Comparison of ENCODE assay signal across 16 mouse cellular contexts in genomic region chr3:123150523-123151135, GRCm38 (mm10).
A peak's percentile ranks its signal among the peaks of the same experiment; 100 is the strongest.
DNase-seq lines count a peak whose midpoint lies in the region; ATAC-seq and TF ChIP-seq lines count a peak whose summit lies in the region.
"Had no signal": no experiment of that assay in that cellular context is flagged by ENCODE, and none has a peak within 500 bp of the region (broad histone marks: within the 10 kb centered on the region; RNA-seq: fewer than 3 reads in every experiment).

No protein-coding gene starts in this region.

- DNase-seq in frontal cortex, postnatal 10 days (ENCODE audit: low spot score in 2 of 2) = no peak
- DNase-seq in heart, postnatal 10 days = no peak
- DNase-seq in urinary bladder, postnatal 10 days (ENCODE audit: low spot score) = no peak
- DNase-seq in cerebellum, adult 11 months = no peak
- DNase-seq: cerebellum, adult 9-11 months; kidney, adult 8-10 months; lung, postnatal 4 days; midbrain, embryonic 14.5 days; thymus, adult 18-20 months had no signal

- no peaks in the 10 kb centered on the region for H3K9me3 ChIP-seq in heart, embryonic 14.5 days (ENCODE audit: control insufficient read depth, low read length)
- H3K9me3 ChIP-seq: hindbrain, embryonic 13.5 days; limb, embryonic 13.5 days; neural tube, embryonic 12.5 days had no signal

- peaks cover 17 to 36% of the 10 kb centered on the region in 2 experiments for H3K4me1 ChIP-seq in heart, embryonic 14.5 days (ENCODE audit: control insufficient read depth in 2 of 2, insufficient read depth in 2 of 2, low read length in 2 of 2)
- peaks cover 12% of the 10 kb centered on the region for H3K4me1 ChIP-seq in bone marrow macrophage, adult 2 months (ENCODE audit: control insufficient read depth, insufficient read depth, low read length)
- H3K4me1 ChIP-seq in small intestine, adult 2 months (ENCODE audit: control insufficient read depth, insufficient read depth, insufficient read length, low read length) = no peaks in the 10 kb centered on the region
- H3K4me1 ChIP-seq: hindbrain, embryonic 13.5 days; neural tube, embryonic 12.5 days had no signal

- intact Hi-C loops in heart, postnatal 10 days (cut with DNase I) = no loop called here

- no peak for TF ChIP-seq CTCF in bone marrow macrophage, adult 2 months (IDR thresholded peaks at IDR 0.05; ENCODE audit: low read depth, low read length)
- TF ChIP-seq CTCF in small intestine, adult 2 months (IDR thresholded peaks at IDR 0.05; ENCODE audit: extremely low read depth, insufficient read length, insufficient replicate concordance, low read depth, low read length) = no peak

- no peak overlapping the region for H3K4me3 ChIP-seq in heart, embryonic 14.5 days (ENCODE audit: control insufficient read depth in 1 of 2, insufficient read depth in 1 of 2, low read depth in 1 of 2, low read length in 2 of 2)
- H3K4me3 ChIP-seq in bone marrow macrophage, adult 2 months (ENCODE audit: insufficient read depth, low read length) = no peak overlapping the region
- H3K4me3 ChIP-seq in small intestine, adult 2 months (ENCODE audit: low read depth, low read length) = no peak overlapping the region
- H3K4me3 ChIP-seq: hindbrain, embryonic 13.5 days; limb, embryonic 13.5 days; neural tube, embryonic 12.5 days had no signal

- 27% methylated on average over 8 of the region's 8 CpGs for WGBS in heart, embryonic 14.5 days
- 50% methylated on average over 8 of the region's 8 CpGs for WGBS in small intestine, adult 2 months

- no peaks in the 10 kb centered on the region for H3K27me3 ChIP-seq in heart, embryonic 14.5 days (ENCODE audit: control insufficient read depth, insufficient read depth, low read length)
- H3K27me3 ChIP-seq in small intestine, adult 2 months (ENCODE audit: control insufficient read depth, insufficient read depth, low read length) = no peaks in the 10 kb centered on the region
- H3K27me3 ChIP-seq: hindbrain, embryonic 13.5 days; limb, embryonic 13.5 days; neural tube, embryonic 12.5 days had no signal

- peak; percentile 85 for ATAC-seq in frontal cortex, adult (ENCODE audit: low TSS enrichment)
- ATAC-seq in heart, embryonic 14.5 days (ENCODE audit: insufficient number of reproducible peaks, insufficient read depth, low FRiP score, low read depth) = no peak

- H3K4me2 ChIP-seq in heart, embryonic 14.5 days (ENCODE audit: low read length) = 0 out of 2 replicates have a peak overlapping the region, but pooled peaks have one; percentile 3
- H3K4me2 ChIP-seq: hindbrain, embryonic 13.5 days; limb, embryonic 13.5 days; neural tube, embryonic 12.5 days had no signal

- peak overlapping the region; percentile 17; the same call in 1 of the 2 replicates for H3K9ac ChIP-seq in heart, embryonic 14.5 days (ENCODE audit: low read length)
- H3K9ac ChIP-seq: hindbrain, embryonic 13.5 days; limb, embryonic 13.5 days; neural tube, embryonic 12.5 days had no signal

- no peak for TF ChIP-seq POLR2A in bone marrow macrophage, adult 2 months (IDR thresholded peaks at IDR 0.05; ENCODE audit: borderline replicate concordance, low read depth, low read length)
- TF ChIP-seq POLR2A in small intestine, adult 2 months (IDR thresholded peaks at IDR 0.05; ENCODE audit: low read depth, low read length) = no peak

- H3K27ac ChIP-seq in heart, embryonic 14.5 days (replicated peaks in 1 of 2; ENCODE audit: control insufficient read depth in 1 of 2, insufficient read depth in 1 of 2, low read depth in 2 of 2, low read length in 2 of 2) = peak overlapping the region; percentile 40 to 66
- peak overlapping the region; percentile 52 for H3K27ac ChIP-seq in bone marrow macrophage, adult 2 months (ENCODE audit: insufficient read depth, low read depth, low read length)
- H3K27ac ChIP-seq in small intestine, adult 2 months (ENCODE audit: insufficient read depth, low read depth, low read length) = 0 out of 2 replicates have a peak overlapping the region, but pooled peaks have one; percentile 2
- H3K27ac ChIP-seq: hindbrain, embryonic 13.5 days; limb, embryonic 13.5 days; neural tube, embryonic 12.5 days had no signal

- H3K36me3 ChIP-seq in heart, embryonic 14.5 days (ENCODE audit: control insufficient read depth, insufficient read depth, low read length) = no peaks in the 10 kb centered on the region
- no peaks in the 10 kb centered on the region for H3K36me3 ChIP-seq in small intestine, adult 2 months (ENCODE audit: control insufficient read depth, insufficient read depth, low read length)
- H3K36me3 ChIP-seq: hindbrain, embryonic 13.5 days; limb, embryonic 13.5 days; neural tube, embryonic 12.5 days had no signal

Comparison
In these comparisons a context has a peak if more than half of its experiments do, and no peak if none do; other contexts are left out.
1. H3K27ac ChIP-seq: peak in every context shown above with its lines; median percentile 53 in heart, embryonic 14.5 days; 52 in bone marrow macrophage, adult 2 months; 2 in small intestine, adult 2 months.